Mouse (Mus musculus): ENCODE measurements around the gene Rnf166.
A peak's percentile ranks its signal among the peaks of the same experiment; 100 is the strongest.

Rnf166 gene

GRCm38 (mm10) chr8:122441326-122441725 is 34.5 kb downstream of the Rnf166 start:
- DNase-seq (ENCODE audit: low read depth, low spot score): no peak

DNA sequence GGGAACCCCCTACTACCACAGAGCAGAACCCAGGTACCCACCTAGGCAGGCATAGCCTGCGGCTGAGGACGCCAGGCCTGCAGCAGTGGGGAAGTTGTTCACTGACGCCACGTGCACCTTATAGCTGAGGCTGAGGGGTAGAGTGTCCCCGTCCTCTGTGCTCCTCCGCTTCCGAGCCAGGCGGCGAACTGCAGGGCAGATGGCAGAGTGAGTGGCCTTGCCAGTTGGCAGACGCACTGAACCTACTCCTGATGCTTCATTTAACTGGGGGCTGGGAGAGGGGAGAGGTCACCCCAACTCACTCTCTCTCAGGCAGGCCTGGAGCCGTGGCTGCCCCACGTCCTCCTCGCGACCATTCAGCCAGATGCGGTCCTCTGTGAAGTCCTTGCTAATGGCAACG is 36.5 kb downstream of the Rnf166 start:
- no peak for DNase-seq (ENCODE audit: low read depth, low spot score)

GRCm38 (mm10) chr8:122437708-122438331 is 38.0 kb downstream of the Rnf166 start:
- peak; percentile 49 for DNase-seq (ENCODE audit: low read depth, low spot score)

DNA sequence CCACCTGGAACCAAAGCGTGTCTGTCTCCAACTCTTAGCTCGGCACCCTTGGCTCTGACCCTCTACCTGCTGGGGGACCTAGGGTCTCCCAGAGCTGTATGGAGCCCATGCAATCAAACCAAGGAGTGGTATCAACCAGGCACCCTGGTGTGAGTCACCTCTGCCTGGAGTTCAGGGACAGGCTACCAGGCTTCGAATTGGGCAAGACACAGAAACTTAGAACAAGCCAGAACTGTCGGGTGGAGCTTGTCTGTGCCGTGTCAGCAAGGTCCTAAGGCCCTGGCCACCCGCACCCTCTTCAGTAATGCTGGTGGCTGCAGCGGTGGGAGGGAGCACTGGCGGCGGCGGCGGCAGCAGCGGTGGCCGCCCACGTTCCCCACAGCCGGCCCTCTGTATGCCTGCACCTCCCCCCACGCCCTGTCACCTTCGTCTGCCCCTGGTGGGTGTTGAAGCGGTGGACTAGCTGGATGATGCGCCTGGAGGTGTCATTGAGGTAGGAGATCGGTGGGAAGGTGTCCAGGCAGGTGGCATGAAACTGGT is 39.2 kb downstream of the Rnf166 start:
- DNase-seq (ENCODE audit: low read depth, low spot score): peak; percentile 52

DNA sequence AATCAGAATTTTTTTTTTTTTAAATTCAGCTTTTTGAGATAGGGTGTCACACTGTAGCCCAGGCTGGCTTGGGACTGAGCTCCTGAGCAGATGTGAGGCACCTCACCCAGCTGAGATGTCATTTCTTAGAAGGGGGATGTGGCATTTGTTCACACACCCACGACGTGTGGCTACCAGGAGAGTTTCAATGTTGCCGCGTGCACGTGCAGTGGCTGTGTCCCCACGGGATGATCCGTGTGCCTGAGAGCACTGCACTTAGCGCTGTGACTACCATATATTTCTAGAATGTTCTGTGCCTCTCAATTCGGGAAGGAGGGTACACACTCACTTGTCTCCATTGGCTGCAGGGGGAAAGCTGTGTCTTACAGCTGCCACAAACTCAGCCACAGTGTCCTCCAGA is 39.7 kb downstream of the Rnf166 start:
- DNase-seq (ENCODE audit: low read depth, low spot score): peak; percentile 44

GRCm38 (mm10) chr8:122435375-122435774 is 40.5 kb downstream of the Rnf166 start:
- peak; percentile 35 for DNase-seq (ENCODE audit: low read depth, low spot score)

- DNase-seq (ENCODE audit: low read depth, low spot score): no peak
These were observed 42.5 kb downstream of the Rnf166 start for GRCm38 (mm10) chr8:122433269-122433905.

DNA sequence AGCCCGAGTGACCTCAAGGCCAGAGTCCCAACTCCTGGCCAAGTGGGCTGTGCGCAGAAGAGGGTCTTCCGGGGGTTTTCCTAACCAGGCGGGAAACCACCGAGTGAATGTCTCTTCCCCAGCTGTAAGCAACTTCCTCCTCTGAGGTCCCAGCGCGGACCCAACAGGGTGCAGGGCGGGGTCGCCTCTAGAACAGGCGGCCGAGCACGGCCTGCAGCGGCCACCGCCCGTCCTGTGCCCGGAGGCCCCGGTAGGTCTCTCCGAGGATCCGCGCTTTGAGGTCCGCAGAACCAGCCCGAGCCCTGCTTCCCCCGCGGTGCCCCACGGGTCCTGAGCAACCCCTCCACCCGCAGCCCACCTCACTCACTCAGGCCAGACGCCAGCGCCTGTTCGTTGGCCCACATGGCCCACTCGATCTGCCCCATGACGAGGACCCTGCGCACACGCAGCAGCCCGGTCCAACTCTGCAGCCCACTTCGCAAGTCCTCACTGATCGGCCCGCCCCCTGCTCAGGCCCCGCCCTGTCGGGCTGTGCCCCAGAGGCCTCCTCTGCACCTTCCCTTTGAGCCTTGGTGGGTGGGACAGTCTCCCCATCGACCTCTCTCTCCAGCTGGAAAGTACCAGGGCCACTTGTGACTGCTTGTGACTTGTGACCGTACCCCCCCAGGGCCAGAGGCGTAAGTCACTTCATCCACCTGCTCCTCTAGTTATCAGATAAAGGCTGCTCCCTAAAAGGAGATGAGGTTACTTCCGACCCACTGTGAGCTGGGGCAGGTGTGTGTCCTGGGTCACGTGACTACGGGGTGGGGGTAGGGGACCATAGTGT is 43.2 kb downstream of the Rnf166 start, which contains the start of gene Cyba:
Cyba (minus strand) TSS at position 488 of the 826 bp plus-strand sequence.
- DNase-seq (ENCODE audit: low read depth, low spot score): peak; percentile 89

DNA sequence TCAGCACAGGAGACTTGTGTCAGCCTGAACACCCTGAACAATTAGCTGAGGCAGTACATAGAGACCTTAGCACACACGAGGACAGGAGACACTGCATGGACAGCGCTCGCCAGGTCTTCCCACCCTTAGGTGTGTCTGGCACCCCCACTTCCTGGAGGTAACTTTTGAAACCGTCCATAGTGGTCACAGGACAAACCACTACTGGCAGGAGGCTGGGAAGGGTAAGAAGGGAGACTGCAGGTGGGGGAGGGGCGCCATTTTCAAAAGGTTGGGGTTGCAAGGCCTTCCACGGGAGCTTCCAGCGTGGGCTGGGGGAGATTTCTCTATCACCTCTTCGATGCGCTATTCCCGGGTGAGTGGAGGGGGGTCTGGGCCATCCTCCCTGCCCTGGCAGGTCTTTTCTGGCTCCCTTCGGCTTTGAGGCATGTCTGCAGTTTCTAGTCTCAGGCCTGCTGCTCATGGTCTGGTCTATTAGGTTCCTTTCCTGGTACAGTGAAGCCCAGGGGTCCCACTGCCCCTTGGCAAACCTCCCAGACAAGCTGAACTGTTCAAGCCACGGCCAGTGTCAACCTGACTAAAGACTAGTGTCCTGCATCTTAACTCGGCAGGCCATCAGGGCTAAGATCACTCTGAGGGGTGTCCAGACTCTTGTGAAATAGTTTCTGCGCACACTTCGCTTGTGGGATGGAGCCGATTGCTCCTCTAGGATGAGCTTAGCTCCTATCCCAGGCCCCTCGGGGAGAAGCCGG is 44.0 kb downstream of the Rnf166 start:
- DNase-seq (ENCODE audit: low read depth, low spot score): peak; percentile 33

- DNase-seq (ENCODE audit: low read depth, low spot score): no peak
These were observed 45.2 kb downstream of the Rnf166 start for GRCm38 (mm10) chr8:122430646-122431045.

- peak; percentile 32 for DNase-seq (ENCODE audit: low read depth, low spot score)
These were observed 45.7 kb downstream of the Rnf166 start for GRCm38 (mm10) chr8:122430058-122430636.

GRCm38 (mm10) chr8:122428163-122428562 is 47.7 kb downstream of the Rnf166 start:
- DNase-seq (ENCODE audit: low read depth, low spot score): no peak

DNA sequence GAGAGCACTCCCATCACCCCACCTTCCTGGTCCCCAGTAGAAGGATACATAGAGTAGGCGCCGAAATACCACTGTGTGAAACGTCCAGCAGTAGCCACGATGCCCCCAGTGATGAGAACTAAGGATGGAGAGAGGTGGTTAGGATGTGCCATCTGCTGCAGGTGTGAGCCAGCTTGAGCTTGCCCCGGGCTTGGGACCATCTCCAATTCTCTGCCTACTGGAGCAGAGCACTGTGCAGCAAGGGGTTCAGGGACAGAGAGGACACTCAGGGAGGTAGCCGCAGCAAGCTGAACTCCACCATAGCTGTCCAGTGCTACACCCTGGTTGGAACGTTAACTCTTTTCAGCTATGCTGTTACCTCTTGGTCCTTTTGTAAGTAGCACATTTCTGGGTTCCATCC is 48.3 kb downstream of the Rnf166 start:
- DNase-seq (ENCODE audit: low read depth, low spot score): no peak

DNA sequence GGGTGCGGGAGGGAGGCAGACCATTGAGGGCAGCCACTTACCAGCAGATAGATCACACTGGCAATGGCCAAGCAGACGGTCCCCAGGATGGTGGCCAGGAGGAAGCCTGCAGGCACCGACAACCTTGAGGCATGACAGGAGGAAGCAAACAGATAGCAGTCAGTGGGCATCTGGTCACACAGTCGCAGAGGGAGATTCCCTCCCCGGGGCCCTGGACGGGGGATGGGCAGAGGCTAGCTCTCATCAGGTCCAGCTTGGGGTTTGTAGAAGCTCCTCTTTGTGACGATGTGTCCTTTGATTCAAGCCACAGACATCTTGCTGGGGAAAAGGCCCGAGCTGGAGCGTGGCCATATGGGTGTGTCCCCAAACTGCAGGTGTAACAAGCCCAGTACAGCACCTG is 49.7 kb downstream of the Rnf166 start:
- no peak for DNase-seq (ENCODE audit: low read depth, low spot score)

DNA sequence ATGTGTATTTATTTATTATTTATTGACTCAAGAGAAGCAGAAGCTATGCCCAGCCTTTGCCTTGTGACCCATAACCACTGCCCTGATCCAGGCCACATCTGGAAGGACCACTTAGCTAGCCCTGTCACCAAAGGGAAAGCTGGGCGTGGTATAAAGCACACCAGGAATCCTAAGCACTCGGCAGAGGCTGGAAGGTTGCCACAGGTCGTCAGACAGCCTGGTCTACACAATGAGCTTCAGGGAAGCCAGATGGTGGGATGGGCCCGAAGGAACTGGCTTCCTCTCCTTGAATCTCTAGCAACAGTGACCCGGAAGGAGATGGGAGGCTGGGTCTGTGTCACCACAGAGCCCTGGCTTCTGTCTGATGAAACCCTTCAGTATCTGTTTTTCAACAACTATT is 52.2 kb downstream of the Rnf166 start:
- no peak for DNase-seq (ENCODE audit: low read depth, low spot score)

DNA sequence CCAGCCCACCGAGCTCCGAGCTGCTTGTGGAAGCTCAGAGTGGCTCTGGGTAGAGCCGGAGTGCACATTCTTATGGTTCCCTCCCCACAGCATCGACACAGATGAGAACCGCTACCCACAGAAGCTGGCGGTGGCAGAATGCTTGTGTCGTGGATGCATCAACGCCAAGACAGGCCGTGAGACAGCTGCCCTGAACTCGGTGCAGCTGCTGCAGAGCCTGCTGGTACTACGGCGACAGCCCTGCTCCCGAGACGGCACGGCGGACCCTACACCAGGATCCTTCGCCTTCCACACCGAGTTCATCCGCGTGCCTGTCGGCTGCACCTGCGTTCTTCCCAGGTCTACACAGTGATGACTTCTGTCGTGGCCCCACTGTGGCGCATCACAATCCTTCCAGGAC is 52.6 kb downstream of the Rnf166 start:
- DNase-seq (ENCODE audit: low read depth, low spot score): no peak

DNA sequence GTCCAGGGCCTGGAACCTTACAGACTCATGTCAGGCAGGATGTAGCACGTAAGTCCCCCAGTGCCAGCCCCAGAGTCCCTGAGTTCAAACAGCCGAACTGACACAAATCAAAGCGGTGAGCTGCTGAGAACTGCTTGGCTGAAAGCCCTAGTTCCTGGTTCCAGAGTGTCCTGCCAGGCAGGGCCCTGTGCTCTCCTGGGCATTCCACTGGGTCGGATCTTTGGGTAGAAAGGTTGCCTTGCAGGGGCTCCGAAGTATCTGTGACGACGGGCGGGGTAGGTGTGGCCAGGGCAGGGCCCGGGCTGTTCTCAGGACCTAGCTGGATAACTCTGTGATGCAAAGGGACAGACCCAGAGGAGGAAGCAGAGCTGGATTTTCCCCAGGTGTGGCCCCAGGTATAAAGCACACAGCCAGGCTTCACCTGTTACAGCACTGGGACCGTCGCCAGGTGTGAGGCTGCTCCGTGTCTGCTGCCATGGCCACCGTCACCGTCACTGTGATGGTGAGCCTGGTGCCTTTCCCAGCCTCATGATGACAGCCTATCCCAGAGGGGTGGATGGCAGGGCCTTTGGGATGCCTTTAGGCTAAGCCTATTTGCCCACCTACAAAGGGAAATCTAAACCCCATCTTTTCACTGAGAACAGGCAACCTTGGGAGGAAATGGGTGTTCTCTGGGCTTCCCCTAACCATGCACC is 54.3 kb downstream of the Rnf166 start, which contains the start of gene Il17c:
Il17c (plus strand) TSS at position 645 of the 695 bp plus-strand sequence.
- DNase-seq (ENCODE audit: low read depth, low spot score): no peak

DNA sequence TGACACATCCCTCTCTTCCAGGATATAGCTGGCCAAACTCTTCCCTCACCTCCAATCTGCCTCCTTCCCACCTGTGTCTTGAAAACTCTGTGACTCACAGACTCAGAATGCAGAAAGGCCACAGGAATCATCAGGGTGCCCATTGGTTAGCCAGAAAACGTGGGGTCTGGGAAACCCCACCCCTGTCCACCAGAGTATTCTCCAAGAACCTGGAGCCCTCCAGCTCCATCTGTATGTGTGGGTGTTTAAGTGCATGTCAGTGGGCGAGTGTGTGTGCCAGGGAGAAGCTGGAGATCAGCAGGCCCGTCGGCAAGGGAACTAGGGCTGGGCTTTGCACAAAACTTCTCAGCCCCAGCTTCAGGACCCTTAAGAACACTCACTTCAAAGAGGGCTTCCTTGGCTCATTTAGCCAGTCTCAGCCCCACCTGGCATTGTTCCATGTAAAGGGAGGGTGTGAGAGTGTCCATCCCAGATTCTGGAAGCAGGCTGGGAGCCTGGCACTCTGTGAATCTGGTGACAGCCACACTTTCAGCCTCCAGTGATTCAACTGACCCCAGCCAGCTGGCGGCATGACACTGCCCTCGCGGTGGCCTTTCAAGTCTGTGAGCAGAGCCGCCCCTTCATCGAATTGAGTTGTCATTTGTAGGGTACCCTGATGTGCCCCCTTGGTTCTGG is 55.8 kb downstream of the Rnf166 start:
- DNase-seq (ENCODE audit: low read depth, low spot score): no peak
